Mouse (Mus musculus) cortical plate, adult 2 months (tissue): ENCODE results near the gene Marf1. TPM values are rescaled to one million over a fixed set of nuclear protein-coding genes. Genes with fewer than 3 reads are reported as not detected.
A peak's percentile ranks its signal among the peaks of the same experiment; 100 is the strongest.

Experiments used
- H3K27ac ChIP-seq: fragments of 200-500 bp; 2 replicates; pipeline ENCODE4 v1.5.1; 2012; ENCODE audit warnings: low read length, control low read depth, inconsistent platforms; ENCODE audit not compliant: insufficient read depth
- H3K4me1 ChIP-seq: fragments of 200-500 bp; 2 replicates; pipeline ENCODE4 v1.6.1; 2011; ENCODE audit warnings: low read length; ENCODE audit not compliant: control insufficient read depth, insufficient read depth
- H3K4me3 ChIP-seq: fragments of 200-500 bp; 2 replicates; pipeline ENCODE4 v1.5.1; 2011; ENCODE audit warnings: mild to moderate bottlenecking, low read length, control low read depth; ENCODE audit not compliant: insufficient read depth
- CTCF ChIP-seq: fragments of 200-500 bp; IDR thresholded peaks from 2 replicates; pipeline ENCODE4 v1.5.1; 2011; ENCODE audit warnings: mild to moderate bottlenecking, control low read depth, low read length; ENCODE audit not compliant: insufficient read depth; ENCODE audit errors: extremely low read depth
- POLR2A ChIP-seq: fragments of 200-500 bp; IDR thresholded peaks from 2 replicates; pipeline ENCODE4 v1.6.1; 2011; ENCODE audit warnings: mild to moderate bottlenecking, low read length, control low read depth; ENCODE audit not compliant: insufficient read depth; ENCODE audit errors: extremely low read depth
- polyA plus RNA-seq: library from polyadenylated mRNA; depleted of rRNA; stranded (reverse); fragments of >200 nt; gene quantifications from 2 replicates; pipeline ENCODE4 v1.2.3, GENCODE M21; 2012; rRNA removed

Gene Marf1
- polyA plus RNA-seq = 45.4 and 46.7 TPM in 2 replicates

DNA sequence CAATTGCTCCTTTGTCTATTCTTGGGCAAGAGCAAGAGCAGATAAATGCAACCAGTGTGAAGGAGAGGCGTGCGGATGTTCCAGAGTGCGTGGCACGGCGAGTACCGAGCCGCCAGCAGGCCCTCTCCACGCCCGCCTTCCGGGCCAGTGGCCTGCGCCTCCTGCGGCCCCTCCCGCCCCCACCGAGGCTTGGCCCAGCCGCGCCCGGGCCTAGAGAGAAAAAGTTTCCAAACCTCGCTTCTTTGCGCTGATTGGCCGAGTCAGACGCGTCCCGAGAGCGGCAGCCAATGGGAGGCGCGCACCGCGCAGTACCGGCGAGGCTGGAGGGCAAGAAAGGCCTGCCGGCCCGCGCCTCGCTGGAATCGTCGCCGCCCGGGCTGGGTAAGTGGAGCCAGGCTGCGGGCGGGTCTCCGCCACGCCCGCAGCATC is at the start of gene Marf1, which contains the start of gene Nde1:
TSS of gene Marf1 (minus strand) at position 364 of the 429 bp plus-strand sequence.
TSS of gene Nde1 (plus strand) at position 288 of the 429 bp plus-strand sequence.
- Histone ChIP-seq H3K4me1 (peaks cover 2% of the 10 kb centered on the region; the same call in 1 of the 2 replicates), H3K4me3 (peak within 1 kb of the TSS; percentile 50), H3K27ac (peak within 1 kb of the TSS; percentile 80)
- TF ChIP-seq CTCF = no peak
- no peak for TF ChIP-seq POLR2A

DNA sequence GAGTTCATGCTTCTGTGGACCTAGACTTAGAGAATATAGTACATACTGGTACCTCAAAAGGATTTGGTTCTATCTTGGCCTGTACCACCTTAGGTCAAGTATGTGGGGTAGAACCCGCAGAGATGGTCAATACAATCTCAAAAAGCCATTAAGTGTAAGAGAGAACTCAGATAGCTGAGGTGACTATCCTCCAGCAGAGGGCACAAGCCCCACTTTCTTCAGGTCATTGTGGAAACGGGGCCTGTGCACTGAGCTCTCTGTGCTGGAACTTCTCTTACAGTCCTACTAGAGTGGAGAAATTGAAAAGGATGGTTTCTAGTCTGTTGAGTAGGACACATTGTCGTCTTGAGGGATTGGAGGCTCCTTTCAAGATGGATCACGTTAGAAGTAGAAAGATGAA is 35.6 kb upstream of the Marf1 start:
- Histone ChIP-seq H3K4me3 (no peak overlapping the region), H3K4me1 (no peaks in the 10 kb centered on the region), H3K27ac (no peak overlapping the region)
- no peak for TF ChIP-seq CTCF
- TF ChIP-seq POLR2A = no peak

DNA sequence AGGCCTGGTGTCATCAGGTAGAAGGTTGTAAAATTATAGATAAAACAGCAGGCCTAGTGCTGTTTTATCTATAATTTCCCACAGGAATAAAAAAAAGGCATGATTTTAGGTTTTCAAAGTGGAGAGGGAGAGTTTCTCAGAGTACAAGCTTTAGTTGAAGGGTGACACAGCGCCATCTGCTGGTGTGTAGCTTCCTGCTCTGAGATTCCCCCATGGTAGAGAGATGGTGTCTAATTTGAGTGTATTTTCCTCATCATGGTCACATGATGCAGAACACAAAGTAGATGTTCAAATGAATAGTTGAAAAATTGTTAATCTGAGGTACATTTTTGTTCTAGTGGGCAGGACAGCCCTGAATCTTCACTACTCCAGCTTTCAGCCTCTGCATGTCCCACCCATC is 32.3 kb upstream of the Marf1 start:
- no peak overlapping the region for H3K4me3 ChIP-seq
- H3K27ac ChIP-seq = no peak overlapping the region
- H3K4me1 ChIP-seq = no peaks in the 10 kb centered on the region
- TF ChIP-seq CTCF (peak; percentile 79), POLR2A (no peak)

DNA sequence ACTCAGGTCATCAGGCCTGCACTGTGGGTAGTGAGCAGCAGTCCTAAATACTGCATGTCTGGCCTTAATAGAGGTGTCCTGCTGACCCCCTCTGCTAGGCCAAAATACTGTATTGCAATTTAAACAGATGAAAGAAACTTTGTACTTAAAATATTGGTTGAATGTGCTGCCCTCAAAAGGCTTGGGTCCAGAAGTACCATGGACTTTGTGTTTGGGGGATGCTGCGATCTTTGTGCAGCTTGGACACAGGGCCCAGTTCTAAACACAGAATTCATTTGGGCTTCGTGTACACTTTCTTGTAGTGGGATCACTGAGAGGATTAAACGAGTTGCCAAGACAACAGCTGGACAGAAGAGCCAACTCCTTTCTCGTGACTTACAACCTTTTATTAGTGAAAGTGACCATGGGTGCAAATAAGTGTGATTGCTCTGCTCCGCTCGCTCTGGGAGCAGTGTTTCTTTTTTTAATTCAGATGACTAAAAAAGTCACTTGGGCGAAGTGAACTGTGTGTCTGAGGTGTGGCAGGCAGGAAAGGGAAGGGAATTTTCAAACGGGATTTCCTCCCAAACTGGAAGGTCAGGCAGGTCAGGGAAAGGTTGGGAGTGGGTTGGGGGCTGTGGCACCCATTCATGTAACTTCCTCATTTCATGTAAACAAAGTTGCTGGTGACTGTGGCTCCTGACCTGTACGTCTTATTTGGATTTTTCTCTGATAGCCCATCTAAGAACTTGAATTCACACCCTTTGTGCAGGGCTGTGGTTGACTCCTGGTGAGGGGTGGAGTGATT is 31.2 kb upstream of the Marf1 start:
- peak overlapping the region; percentile 49 for H3K27ac ChIP-seq
- no peak overlapping the region for H3K4me3 ChIP-seq
- no peaks in the 10 kb centered on the region for H3K4me1 ChIP-seq
- TF ChIP-seq POLR2A = no peak
- TF ChIP-seq CTCF = no peak

DNA sequence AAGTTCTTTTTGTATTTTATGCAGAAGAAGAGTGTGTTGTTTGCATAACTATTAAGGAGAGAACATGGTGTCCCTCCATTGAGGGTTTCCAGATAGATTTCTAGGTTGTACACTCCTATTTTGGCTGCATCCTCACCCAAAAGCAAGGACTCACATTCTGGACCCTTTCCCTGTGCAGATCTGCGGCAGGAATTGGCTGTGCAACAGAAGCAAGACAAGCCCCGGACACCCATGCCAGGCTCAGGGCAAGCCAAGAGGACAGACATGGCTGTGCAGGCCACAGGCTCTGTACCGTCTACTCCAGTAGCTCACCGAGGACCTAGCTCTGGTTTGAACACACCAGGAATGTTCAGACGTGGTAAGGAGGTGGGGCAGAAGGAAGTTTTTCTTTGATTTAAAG is 22.4 kb upstream of the Marf1 start:
- Histone ChIP-seq H3K4me3 (no peak overlapping the region), H3K4me1 (no peaks in the 10 kb centered on the region), H3K27ac (no peak overlapping the region)
- TF ChIP-seq POLR2A (no peak), CTCF (no peak)

DNA sequence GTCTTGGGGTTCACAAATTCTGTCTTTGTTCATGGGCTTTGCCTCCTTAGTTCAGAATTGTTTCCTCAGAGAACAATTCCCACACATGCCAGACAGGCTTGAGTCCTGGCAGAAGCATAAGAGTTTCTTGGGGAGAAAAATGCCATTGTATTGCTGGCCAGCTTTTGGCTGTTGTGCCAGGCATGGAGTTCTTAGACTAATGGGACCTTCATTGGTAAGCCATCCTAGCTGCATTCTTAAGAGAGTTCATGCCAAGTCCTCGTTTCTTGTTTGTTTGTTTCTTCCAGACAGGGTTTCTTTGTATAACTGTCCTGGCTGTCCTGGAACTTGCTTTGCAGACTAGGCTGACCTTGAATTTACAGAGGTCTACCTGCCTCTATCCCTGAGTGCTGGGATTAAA is 20.7 kb upstream of the Marf1 start:
- TF ChIP-seq POLR2A (no peak), CTCF (no peak)
- no peak overlapping the region for H3K4me3 ChIP-seq
- 0 out of 2 replicates have a peak overlapping the region, but pooled peaks have one; percentile 53 for H3K27ac ChIP-seq
- no peaks in the 10 kb centered on the region for H3K4me1 ChIP-seq

DNA sequence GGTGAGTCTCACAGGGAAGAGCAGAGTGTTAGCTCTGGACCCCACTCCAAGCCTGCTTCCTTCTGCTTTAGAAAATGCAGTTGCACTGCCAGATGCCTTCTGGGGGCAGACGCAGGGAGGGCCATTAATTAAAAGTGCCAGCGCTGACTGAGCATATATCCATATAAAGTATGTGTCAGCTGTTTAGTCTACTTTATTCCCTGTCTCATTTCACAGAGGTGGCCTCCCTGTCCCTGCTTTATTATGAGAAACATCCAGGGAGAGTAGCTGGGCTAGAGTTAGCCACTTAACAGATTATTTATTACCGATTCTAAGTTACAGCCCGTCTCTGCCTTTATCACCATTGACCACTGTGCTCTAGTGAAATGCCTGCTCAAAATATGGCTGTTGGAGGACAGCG is 19.2 kb upstream of the Marf1 start:
- no peak for TF ChIP-seq POLR2A
- TF ChIP-seq CTCF = no peak
- no peaks in the 10 kb centered on the region for H3K4me1 ChIP-seq
- H3K4me3 ChIP-seq = no peak overlapping the region
- H3K27ac ChIP-seq = no peak overlapping the region

DNA sequence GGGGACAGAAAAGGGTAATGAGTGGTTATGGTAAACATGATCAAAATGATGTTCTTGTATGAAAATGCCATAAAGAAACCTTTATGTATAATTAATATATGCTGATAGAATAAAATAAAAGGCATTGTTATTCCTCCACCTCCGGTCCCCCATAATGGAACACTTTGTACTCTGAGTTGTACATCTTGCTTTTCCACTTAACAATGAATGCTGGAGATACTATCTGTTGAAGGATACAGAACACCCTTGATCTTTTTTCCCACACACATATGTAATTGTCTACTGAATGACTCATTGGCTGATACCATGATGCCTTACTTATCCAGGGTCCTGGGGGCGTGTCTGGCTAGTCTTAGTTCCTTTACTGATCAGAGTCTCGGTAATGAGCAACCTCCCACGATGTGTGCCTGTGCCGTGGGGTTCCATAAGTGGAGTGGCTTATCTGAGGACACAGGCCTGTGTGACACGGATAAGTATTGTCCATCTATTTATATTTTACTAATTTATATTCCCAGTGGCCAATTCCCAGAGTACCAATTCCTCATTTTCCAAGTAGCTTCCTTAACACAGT is 17.1 kb upstream of the Marf1 start:
- Histone ChIP-seq H3K27ac (no peak overlapping the region), H3K4me3 (no peak overlapping the region), H3K4me1 (no peaks in the 10 kb centered on the region)
- TF ChIP-seq CTCF (no peak), POLR2A (no peak)

DNA sequence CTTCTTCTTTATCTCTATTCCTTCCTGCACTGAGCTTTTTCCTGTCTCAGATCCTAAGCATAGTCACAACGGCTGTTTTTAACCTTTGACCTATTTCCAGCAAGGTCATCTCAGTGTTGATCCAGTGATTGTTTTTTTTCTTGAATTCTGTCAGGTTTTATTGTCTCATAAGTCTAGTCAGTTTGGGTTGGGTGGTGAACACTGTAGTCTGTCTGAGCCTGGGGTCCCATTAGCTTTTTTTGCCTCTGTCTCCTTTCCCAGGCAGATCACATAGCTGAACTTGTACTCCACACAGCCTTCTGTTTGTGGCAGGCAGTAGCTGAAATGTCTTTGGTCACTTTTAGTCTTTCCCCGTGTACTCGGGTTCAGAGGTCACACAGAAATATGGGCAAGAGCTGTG is 14.9 kb upstream of the Marf1 start:
- Histone ChIP-seq H3K27ac (no peak overlapping the region), H3K4me1 (no peaks in the 10 kb centered on the region), H3K4me3 (no peak overlapping the region)
- TF ChIP-seq CTCF = no peak
- no peak for TF ChIP-seq POLR2A

DNA sequence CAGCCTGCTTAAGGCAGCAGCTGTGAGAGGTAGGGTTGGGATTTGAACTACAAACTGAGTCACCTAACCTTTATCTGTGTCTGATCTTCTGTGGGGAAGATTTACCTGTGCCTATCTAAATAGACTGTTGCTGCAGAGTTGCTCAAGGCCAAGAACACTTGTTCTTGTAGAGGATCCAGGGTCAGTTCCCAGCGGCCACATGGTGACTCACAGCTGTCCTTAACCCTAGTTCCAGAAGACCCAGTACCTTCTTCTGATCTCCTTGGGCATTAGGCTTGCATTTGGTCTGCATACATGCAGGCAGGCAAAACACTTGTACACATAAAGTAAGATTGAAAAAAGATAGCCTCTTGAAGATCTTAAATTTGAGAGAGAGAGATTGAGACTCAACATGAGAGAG is 6.6 kb upstream of the Marf1 start:
- no peak overlapping the region for H3K27ac ChIP-seq
- H3K4me3 ChIP-seq = no peak overlapping the region
- H3K4me1 ChIP-seq = no peaks in the 10 kb centered on the region
- TF ChIP-seq POLR2A (no peak), CTCF (no peak)
